Mouse (Mus musculus): ENCODE data around the gene Rundc3a. TPM values are rescaled to one million over a fixed set of nuclear protein-coding genes. Genes with fewer than 3 reads are reported as not detected.

The Rundc3a gene
- polyA plus RNA-seq (2014; fragmentation: Nextera tagmentation; extraction: Ambion mirVana): 11.8 and 12.1 TPM in 2 replicates

DNA sequence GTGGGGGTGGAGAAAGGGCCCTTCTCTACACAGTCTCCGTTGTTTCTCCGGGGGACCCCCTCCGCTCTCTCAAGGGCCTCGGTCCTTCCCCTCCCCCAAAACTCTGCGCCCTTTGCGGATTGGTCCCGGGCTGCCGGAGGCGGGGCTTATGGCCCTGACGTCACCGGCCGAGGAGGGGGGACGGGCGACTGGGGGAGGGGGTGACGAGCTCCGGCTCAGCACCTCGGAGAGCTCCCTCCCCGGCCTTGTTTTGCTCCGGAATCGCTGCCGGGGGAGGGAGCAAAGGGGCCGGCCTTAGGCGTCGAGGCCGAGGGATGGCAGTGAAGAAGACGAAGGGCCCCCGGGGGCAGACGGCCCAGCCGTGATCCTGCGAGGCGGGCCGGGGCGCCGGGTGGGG is at the start of gene Rundc3a:
Gene Rundc3a (plus strand): TSS at position 166 of the 397 bp plus-strand sequence.
- Histone ChIP-seq H3K36me3 (replicated peaks; ENCODE audit: control insufficient read depth, insufficient read depth, low read depth, low read length) (no peaks in the 10 kb centered on the region), H3K27ac (replicated peaks; ENCODE audit: low read depth, low read length) (peak within 1 kb of the TSS; percentile 20; the same call in 1 of the 2 replicates), H3K27me3 (ENCODE audit: control insufficient read depth, insufficient read depth, low read length) (peaks cover 5% of the 10 kb centered on the region; the same call in 1 of the 2 replicates), H3K9ac (replicated peaks; ENCODE audit: low read length) (peak within 1 kb of the TSS; percentile 50), H3K9me3 (replicated peaks; ENCODE audit: control insufficient read depth, low read length) (no peaks in the 10 kb centered on the region), H3K4me2 (ENCODE audit: low read depth, low read length) (peak within 1 kb of the TSS; percentile 95), H3K4me1 (ENCODE audit: control insufficient read depth, insufficient read depth, low read length) (peaks cover 4% of the 10 kb centered on the region; the same call in 1 of the 2 replicates), H3K4me3 (ENCODE audit: low read depth, low read length) (peak within 1 kb of the TSS; percentile 46)
- peak; percentile 95 for DNase-seq (ENCODE audit: low spot score)
- ATAC-seq (replicated peaks; ENCODE audit: insufficient number of reproducible peaks, low FRiP score, low TSS enrichment, low read depth): peak; percentile 77
- WGBS: 1% methylated on average over 31 of the region's 34 CpGs

DNA sequence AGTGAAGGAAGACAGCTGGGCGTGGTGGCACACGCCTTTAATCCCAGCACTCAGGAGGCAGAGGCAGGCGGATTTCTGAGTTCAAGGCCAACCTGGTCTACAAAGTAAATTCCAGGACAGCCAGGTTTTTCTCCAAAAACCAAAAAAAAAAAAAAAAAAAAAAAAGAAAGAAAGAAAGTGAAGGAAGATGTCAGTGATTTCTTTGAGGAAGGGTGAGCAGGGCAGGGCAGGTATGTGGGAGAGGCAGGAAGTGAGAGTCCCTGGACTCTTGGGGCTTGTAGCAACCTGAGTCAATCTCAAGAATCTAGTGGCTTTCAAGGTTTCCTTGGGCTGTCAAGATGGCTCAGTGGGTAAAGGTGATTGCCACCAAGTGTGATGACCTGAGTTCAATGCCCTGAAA is 48.7 kb upstream of the Rundc3a start:
- no peaks in the 10 kb centered on the region for H3K36me3 ChIP-seq (replicated peaks; ENCODE audit: control insufficient read depth, insufficient read depth, low read depth, low read length)
- no peak overlapping the region for H3K9ac ChIP-seq (replicated peaks; ENCODE audit: low read length)
- no peaks in the 10 kb centered on the region for H3K4me1 ChIP-seq (ENCODE audit: control insufficient read depth, insufficient read depth, low read length)
- 90% methylated on average over 3 of the region's 3 CpGs for WGBS
- H3K4me2 ChIP-seq (ENCODE audit: low read depth, low read length): no peak overlapping the region
- no peaks in the 10 kb centered on the region for H3K27me3 ChIP-seq (ENCODE audit: control insufficient read depth, insufficient read depth, low read length)
- no peak overlapping the region for H3K27ac ChIP-seq (replicated peaks; ENCODE audit: low read depth, low read length)
- H3K9me3 ChIP-seq (replicated peaks; ENCODE audit: control insufficient read depth, low read length): no peaks in the 10 kb centered on the region
- DNase-seq (ENCODE audit: low spot score): no peak
- no peak for ATAC-seq (replicated peaks; ENCODE audit: insufficient number of reproducible peaks, low FRiP score, low TSS enrichment, low read depth)
- no peak overlapping the region for H3K4me3 ChIP-seq (ENCODE audit: low read depth, low read length)

- ATAC-seq (replicated peaks; ENCODE audit: insufficient number of reproducible peaks, low FRiP score, low TSS enrichment, low read depth) (no peak), DNase-seq (ENCODE audit: low spot score) (no peak)
- H3K4me1 ChIP-seq (ENCODE audit: control insufficient read depth, insufficient read depth, low read length): no peaks in the 10 kb centered on the region
- H3K4me3 ChIP-seq (ENCODE audit: low read depth, low read length): no peak overlapping the region
- no peaks in the 10 kb centered on the region for H3K27me3 ChIP-seq (ENCODE audit: control insufficient read depth, insufficient read depth, low read length)
- WGBS: 69% methylated on average over 5 of the region's 5 CpGs
- H3K36me3 ChIP-seq (replicated peaks; ENCODE audit: control insufficient read depth, insufficient read depth, low read depth, low read length): no peaks in the 10 kb centered on the region
- H3K4me2 ChIP-seq (ENCODE audit: low read depth, low read length): no peak overlapping the region
- no peak overlapping the region for H3K9ac ChIP-seq (replicated peaks; ENCODE audit: low read length)
- no peak overlapping the region for H3K27ac ChIP-seq (replicated peaks; ENCODE audit: low read depth, low read length)
- H3K9me3 ChIP-seq (replicated peaks; ENCODE audit: control insufficient read depth, low read length): no peaks in the 10 kb centered on the region
These were observed 46.3 kb upstream of the Rundc3a start for GRCm38 (mm10) chr11:102346926-102347325.

GRCm38 (mm10) chr11:102347683-102348082 is 45.5 kb upstream of the Rundc3a start:
- H3K4me3 ChIP-seq (ENCODE audit: low read depth, low read length): no peak overlapping the region
- no peak for DNase-seq (ENCODE audit: low spot score)
- H3K9me3 ChIP-seq (replicated peaks; ENCODE audit: control insufficient read depth, low read length): no peaks in the 10 kb centered on the region
- no peak for ATAC-seq (replicated peaks; ENCODE audit: insufficient number of reproducible peaks, low FRiP score, low TSS enrichment, low read depth)
- H3K9ac ChIP-seq (replicated peaks; ENCODE audit: low read length): no peak overlapping the region
- no peaks in the 10 kb centered on the region; the same call in 1 of the 2 replicates for H3K27me3 ChIP-seq (ENCODE audit: control insufficient read depth, insufficient read depth, low read length)
- no peaks in the 10 kb centered on the region for H3K36me3 ChIP-seq (replicated peaks; ENCODE audit: control insufficient read depth, insufficient read depth, low read depth, low read length)
- no peak overlapping the region for H3K4me2 ChIP-seq (ENCODE audit: low read depth, low read length)
- no peaks in the 10 kb centered on the region for H3K4me1 ChIP-seq (ENCODE audit: control insufficient read depth, insufficient read depth, low read length)
- 58% methylated on average over 5 of the region's 5 CpGs for WGBS
- H3K27ac ChIP-seq (replicated peaks; ENCODE audit: low read depth, low read length): no peak overlapping the region

DNA sequence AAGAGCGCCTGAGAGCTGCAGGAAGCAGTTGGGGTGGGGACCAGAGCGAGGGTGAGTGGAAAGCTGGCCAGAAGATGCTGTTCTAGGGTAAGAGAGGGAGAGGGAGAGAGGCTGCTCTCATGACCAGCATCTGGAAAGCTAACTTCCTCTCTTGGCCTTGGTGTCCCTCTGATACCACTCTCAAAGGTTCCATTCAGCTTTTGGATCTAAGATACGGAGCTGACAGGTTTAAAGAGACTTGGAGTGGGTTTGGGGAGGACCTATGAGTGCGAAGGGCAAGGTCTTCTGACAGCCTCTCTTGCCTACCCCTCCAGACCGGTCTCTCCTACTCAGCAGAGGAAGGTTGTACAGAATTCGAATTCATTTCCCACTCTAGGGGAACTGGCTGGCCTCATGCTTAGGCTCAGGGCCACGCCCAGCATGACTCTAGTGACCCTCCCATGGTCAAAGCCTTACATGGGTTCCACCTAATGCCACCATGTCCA is 45.1 kb upstream of the Rundc3a start:
- no peak for ATAC-seq (replicated peaks; ENCODE audit: insufficient number of reproducible peaks, low FRiP score, low TSS enrichment, low read depth)
- Histone ChIP-seq H3K9ac (replicated peaks; ENCODE audit: low read length) (no peak overlapping the region), H3K4me2 (ENCODE audit: low read depth, low read length) (no peak overlapping the region), H3K9me3 (replicated peaks; ENCODE audit: control insufficient read depth, low read length) (no peaks in the 10 kb centered on the region), H3K4me1 (ENCODE audit: control insufficient read depth, insufficient read depth, low read length) (no peaks in the 10 kb centered on the region), H3K36me3 (replicated peaks; ENCODE audit: control insufficient read depth, insufficient read depth, low read depth, low read length) (no peaks in the 10 kb centered on the region), H3K4me3 (ENCODE audit: low read depth, low read length) (no peak overlapping the region), H3K27ac (replicated peaks; ENCODE audit: low read depth, low read length) (no peak overlapping the region), H3K27me3 (ENCODE audit: control insufficient read depth, insufficient read depth, low read length) (no peaks in the 10 kb centered on the region; the same call in 1 of the 2 replicates)
- 87% methylated on average over 7 of the region's 7 CpGs for WGBS
- DNase-seq (ENCODE audit: low spot score): no peak

DNA sequence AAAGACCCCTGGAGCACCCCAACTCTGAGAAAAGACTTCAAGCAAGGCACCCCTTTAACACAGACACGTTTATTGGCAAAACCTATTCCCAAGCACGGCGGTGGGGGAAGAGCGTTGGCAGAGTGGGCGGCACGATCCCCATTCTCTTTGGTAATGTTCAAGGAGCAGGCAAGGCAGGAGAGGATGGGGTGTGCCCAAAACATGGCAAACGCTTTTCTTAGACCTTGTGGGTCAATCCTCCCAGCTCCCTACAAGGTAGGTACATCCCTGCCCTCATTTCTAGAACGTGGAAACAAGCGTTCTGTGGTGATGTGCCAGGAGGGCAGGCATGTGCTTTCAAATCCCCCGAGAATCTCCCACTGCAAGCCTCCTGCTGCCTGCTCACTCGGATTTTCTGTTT is 44.4 kb upstream of the Rundc3a start:
- Histone ChIP-seq H3K9ac (replicated peaks; ENCODE audit: low read length) (no peak overlapping the region), H3K4me2 (ENCODE audit: low read depth, low read length) (no peak overlapping the region), H3K27me3 (ENCODE audit: control insufficient read depth, insufficient read depth, low read length) (no peaks in the 10 kb centered on the region; the same call in 1 of the 2 replicates), H3K4me3 (ENCODE audit: low read depth, low read length) (no peak overlapping the region), H3K36me3 (replicated peaks; ENCODE audit: control insufficient read depth, insufficient read depth, low read depth, low read length) (no peaks in the 10 kb centered on the region), H3K9me3 (replicated peaks; ENCODE audit: control insufficient read depth, low read length) (no peaks in the 10 kb centered on the region), H3K27ac (replicated peaks; ENCODE audit: low read depth, low read length) (no peak overlapping the region), H3K4me1 (ENCODE audit: control insufficient read depth, insufficient read depth, low read length) (no peaks in the 10 kb centered on the region)
- no peak for DNase-seq (ENCODE audit: low spot score)
- WGBS: 83% methylated on average over 11 of the region's 11 CpGs
- no peak for ATAC-seq (replicated peaks; ENCODE audit: insufficient number of reproducible peaks, low FRiP score, low TSS enrichment, low read depth)

GRCm38 (mm10) chr11:102349189-102349954 is 43.8 kb upstream of the Rundc3a start:
- ATAC-seq (replicated peaks; ENCODE audit: insufficient number of reproducible peaks, low FRiP score, low TSS enrichment, low read depth) (no peak; the same call in 1 of the 2 replicates), DNase-seq (ENCODE audit: low spot score) (no peak)
- Histone ChIP-seq H3K4me3 (ENCODE audit: low read depth, low read length) (no peak overlapping the region), H3K9me3 (replicated peaks; ENCODE audit: control insufficient read depth, low read length) (no peaks in the 10 kb centered on the region), H3K36me3 (replicated peaks; ENCODE audit: control insufficient read depth, insufficient read depth, low read depth, low read length) (no peaks in the 10 kb centered on the region), H3K4me2 (ENCODE audit: low read depth, low read length) (no peak overlapping the region), H3K9ac (replicated peaks; ENCODE audit: low read length) (no peak overlapping the region), H3K4me1 (ENCODE audit: control insufficient read depth, insufficient read depth, low read length) (no peaks in the 10 kb centered on the region), H3K27me3 (ENCODE audit: control insufficient read depth, insufficient read depth, low read length) (no peaks in the 10 kb centered on the region; the same call in 1 of the 2 replicates), H3K27ac (replicated peaks; ENCODE audit: low read depth, low read length) (no peak overlapping the region)
- 94% methylated on average over 3 of the region's 3 CpGs for WGBS

GRCm38 (mm10) chr11:102350416-102350815 is 42.8 kb upstream of the Rundc3a start:
- WGBS: 84% methylated on average over 4 of the region's 4 CpGs
- Histone ChIP-seq H3K27ac (replicated peaks; ENCODE audit: low read depth, low read length) (no peak overlapping the region), H3K36me3 (replicated peaks; ENCODE audit: control insufficient read depth, insufficient read depth, low read depth, low read length) (no peaks in the 10 kb centered on the region), H3K4me3 (ENCODE audit: low read depth, low read length) (no peak overlapping the region), H3K4me1 (ENCODE audit: control insufficient read depth, insufficient read depth, low read length) (no peaks in the 10 kb centered on the region), H3K9ac (replicated peaks; ENCODE audit: low read length) (no peak overlapping the region), H3K4me2 (ENCODE audit: low read depth, low read length) (no peak overlapping the region), H3K9me3 (replicated peaks; ENCODE audit: control insufficient read depth, low read length) (no peaks in the 10 kb centered on the region), H3K27me3 (ENCODE audit: control insufficient read depth, insufficient read depth, low read length) (no peaks in the 10 kb centered on the region; the same call in 1 of the 2 replicates)
- DNase-seq (ENCODE audit: low spot score): no peak
- no peak for ATAC-seq (replicated peaks; ENCODE audit: insufficient number of reproducible peaks, low FRiP score, low TSS enrichment, low read depth)

All from embryonic facial prominence, embryonic 11.5 days (tissue).